Mouse (Mus musculus) brain, embryonic 14.5 days (tissue): ENCODE results near the gene Tnp2.

Experiments used
- CTCF ChIP-seq: fragments of 200-500 bp; IDR thresholded peaks from 2 replicates; pipeline ENCODE4 v1.5.1; 2012; ENCODE audit warnings: inconsistent platforms, mild to moderate bottlenecking, moderate library complexity, borderline replicate concordance; ENCODE audit not compliant: insufficient read depth, insufficient read length; ENCODE audit errors: extremely low read depth
- POLR2A ChIP-seq: fragments of 200-500 bp; IDR thresholded peaks from 2 replicates; pipeline ENCODE4 v1.6.1; 2012; ENCODE audit warnings: mild to moderate bottlenecking, inconsistent platforms, borderline replicate concordance; ENCODE audit not compliant: poor library complexity, insufficient read depth, insufficient read length, severe bottlenecking; ENCODE audit errors: extremely low read depth

DNA sequence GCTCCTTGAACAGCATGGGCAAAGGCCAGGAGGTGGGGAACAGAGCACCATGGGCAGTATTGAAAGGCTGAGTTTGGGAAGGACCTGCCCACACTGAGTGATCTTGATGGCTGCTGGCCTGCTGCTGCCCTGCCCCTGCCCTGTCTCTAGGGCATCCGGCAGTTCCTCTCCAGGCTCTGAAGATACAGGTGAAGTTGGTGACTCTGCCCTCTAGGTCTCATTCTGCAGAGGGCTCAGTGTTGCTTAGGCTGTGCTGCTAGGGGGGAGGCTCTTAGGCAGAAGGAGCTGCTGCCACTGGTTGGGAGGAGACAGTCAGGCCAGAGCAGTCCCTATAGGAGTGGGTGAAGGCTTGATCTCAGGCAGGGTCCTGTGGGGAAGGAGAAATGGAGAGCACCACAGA, 49.4 kb upstream of the Tnp2 start:
- TF ChIP-seq POLR2A (no peak), CTCF (no peak)
